Mouse (Mus musculus) forebrain, embryonic 16.5 days (tissue): ENCODE results near the gene Mcee. TPM values are rescaled to one million over a fixed set of nuclear protein-coding genes. Genes with fewer than 3 reads are reported as not detected.
A peak's percentile ranks its signal among the peaks of the same experiment; 100 is the strongest.

ENCODE experiments used
- ATAC-seq: fragments of 200-750 bp; cut with Nextera tagmentation; 2 replicates; pipeline ENCODE4 v1.8.0; 2017; ENCODE audit warnings: mild to moderate bottlenecking, moderate library complexity
- H3K27ac ChIP-seq: fragments of 300-500 bp; sonication (generic); 2 replicates; pipeline ENCODE4 v1.5.1; 2014; ENCODE audit warnings: low read length, control low read depth
- H3K27me3 ChIP-seq: fragments of 300-500 bp; sonication (generic); replicated peaks from 2 replicates; pipeline ENCODE4 v1.6.1; 2014; ENCODE audit warnings: low read length; ENCODE audit not compliant: control insufficient read depth, insufficient read depth
- H3K36me3 ChIP-seq: fragments of 300-500 bp; sonication (generic); 2 replicates; pipeline ENCODE4 v1.6.1; 2014; ENCODE audit not compliant: control insufficient read depth, insufficient read depth
- H3K4me1 ChIP-seq: fragments of 300-500 bp; sonication (generic); replicated peaks from 2 replicates; pipeline ENCODE4 v1.6.1; 2014; ENCODE audit warnings: low read length; ENCODE audit not compliant: control insufficient read depth, insufficient read depth
- H3K4me2 ChIP-seq: fragments of 300-500 bp; sonication (generic); 2 replicates; pipeline ENCODE4 v1.6.1; 2014; ENCODE audit warnings: mild to moderate bottlenecking, low read length, control low read depth
- H3K4me3 ChIP-seq: fragments of 300-500 bp; sonication (generic); replicated peaks from 2 replicates; pipeline ENCODE4 v1.5.1; 2014; ENCODE audit warnings: mild to moderate bottlenecking, low read length, control low read depth
- H3K9ac ChIP-seq: fragments of 300-500 bp; sonication (generic); replicated peaks from 2 replicates; pipeline ENCODE4 v1.6.1; 2014; ENCODE audit warnings: low read depth, low read length, control low read depth
- H3K9me3 ChIP-seq: fragments of 300-500 bp; sonication (generic); 2 replicates; pipeline ENCODE4 v1.6.1; 2016; ENCODE audit warnings: low read length; ENCODE audit not compliant: control insufficient read depth
- WGBS: fragments of 180-500 bp; shearing (Covaris S2); extraction: QIAGEN DNeasy Blood & Tissue Kit; methylation state at CpG from one replicate; pipeline ENCODE4 v1.1.7; 2014; 5-methylcytosine and 5-hydroxymethylcytosine counted together
- polyA plus RNA-seq: library from polyadenylated mRNA; unstranded; fragments of >200 nt; fragmentation: Nextera tagmentation; extraction: Ambion mirVana; gene quantifications from 2 replicates; pipeline ENCODE4 v1.2.1, GENCODE M21; 2015

Gene Mcee
- 30.5 and 31.6 TPM in 2 replicates for polyA plus RNA-seq

DNA sequence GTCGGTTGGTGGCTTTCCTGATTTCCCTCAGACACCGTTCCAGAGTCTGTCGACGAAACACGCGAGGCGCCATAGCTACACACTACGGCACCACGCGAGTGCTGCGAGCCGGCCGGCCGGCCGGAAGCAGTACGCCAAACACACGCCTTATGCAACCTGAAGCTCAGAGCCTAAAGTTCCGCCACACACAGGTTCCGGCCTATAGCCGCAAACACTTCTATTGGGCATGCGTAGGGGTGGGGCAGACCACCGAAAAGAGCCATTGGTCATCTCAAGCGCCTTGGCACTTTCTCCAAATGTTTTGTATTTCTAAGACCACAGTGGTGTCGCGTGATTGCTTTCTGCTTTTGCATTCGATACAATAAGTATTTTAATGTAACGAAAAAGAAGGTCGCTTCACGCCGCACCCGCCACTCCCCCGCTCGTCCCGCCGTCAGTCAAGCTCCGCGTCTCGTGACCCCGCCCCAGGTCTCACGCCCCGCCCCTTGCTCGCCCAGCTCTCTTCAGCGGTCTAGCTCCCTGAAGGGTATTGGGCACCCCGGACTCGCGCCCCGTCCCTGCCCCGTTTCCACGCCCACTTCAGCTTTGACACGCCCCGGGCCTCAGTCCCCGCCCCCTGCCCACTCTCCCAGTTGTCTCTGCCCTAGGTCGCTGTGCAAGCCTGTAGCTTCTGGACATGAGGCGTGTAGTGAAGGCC is at the start of gene Mcee, which contains the start of gene Mphosph10:
TSS of gene Mcee (plus strand) at position 486 of the 697 bp plus-strand sequence.
TSS of gene Mphosph10 (minus strand) at position 147 of the 697 bp plus-strand sequence.
- Histone ChIP-seq H3K9me3 (no peaks in the 10 kb centered on the region), H3K4me3 (peak within 1 kb of the TSS; percentile 78), H3K9ac (peak within 1 kb of the TSS; percentile 77), H3K27ac (peak within 1 kb of the TSS; percentile 76), H3K36me3 (peaks cover 6% of the 10 kb centered on the region; the same call in 1 of the 2 replicates), H3K4me2 (peak within 1 kb of the TSS; percentile 99), H3K4me1 (peaks cover 19% of the 10 kb centered on the region), H3K27me3 (no peaks in the 10 kb centered on the region)
- WGBS, result under 1% methylated on average over 54 of the region's 54 CpGs
- ATAC-seq, result peak; percentile 98

DNA sequence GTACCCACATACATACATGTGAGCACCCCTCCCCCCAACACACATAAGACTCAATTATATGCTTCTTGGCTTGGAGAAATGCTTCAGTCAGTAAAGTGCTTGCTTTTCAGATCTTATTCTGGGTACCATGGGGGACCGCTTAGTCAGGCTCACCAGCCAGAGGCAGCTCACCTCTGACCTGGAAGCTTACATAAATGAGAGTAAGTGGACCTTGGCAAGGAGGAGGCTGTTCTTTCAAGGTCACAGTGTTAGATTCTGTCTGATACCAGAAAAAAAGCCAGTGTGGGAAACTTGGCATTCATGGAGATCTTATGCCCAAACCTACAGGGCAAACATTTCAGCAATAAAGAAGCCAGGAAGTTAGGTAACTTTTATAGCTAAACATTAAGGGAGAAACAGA is 44.6 kb upstream of the Mcee start:
- ATAC-seq, result no peak
- Histone ChIP-seq H3K27ac (no peak overlapping the region), H3K4me3 (no peak overlapping the region), H3K36me3 (peaks cover 2% of the 10 kb centered on the region; the same call in 1 of the 2 replicates), H3K4me2 (no peak overlapping the region), H3K4me1 (peaks cover 13% of the 10 kb centered on the region), H3K27me3 (no peaks in the 10 kb centered on the region), H3K9me3 (no peaks in the 10 kb centered on the region), H3K9ac (no peak overlapping the region)
- WGBS, result 93% methylated on average over 1 of the region's 1 CpGs

DNA sequence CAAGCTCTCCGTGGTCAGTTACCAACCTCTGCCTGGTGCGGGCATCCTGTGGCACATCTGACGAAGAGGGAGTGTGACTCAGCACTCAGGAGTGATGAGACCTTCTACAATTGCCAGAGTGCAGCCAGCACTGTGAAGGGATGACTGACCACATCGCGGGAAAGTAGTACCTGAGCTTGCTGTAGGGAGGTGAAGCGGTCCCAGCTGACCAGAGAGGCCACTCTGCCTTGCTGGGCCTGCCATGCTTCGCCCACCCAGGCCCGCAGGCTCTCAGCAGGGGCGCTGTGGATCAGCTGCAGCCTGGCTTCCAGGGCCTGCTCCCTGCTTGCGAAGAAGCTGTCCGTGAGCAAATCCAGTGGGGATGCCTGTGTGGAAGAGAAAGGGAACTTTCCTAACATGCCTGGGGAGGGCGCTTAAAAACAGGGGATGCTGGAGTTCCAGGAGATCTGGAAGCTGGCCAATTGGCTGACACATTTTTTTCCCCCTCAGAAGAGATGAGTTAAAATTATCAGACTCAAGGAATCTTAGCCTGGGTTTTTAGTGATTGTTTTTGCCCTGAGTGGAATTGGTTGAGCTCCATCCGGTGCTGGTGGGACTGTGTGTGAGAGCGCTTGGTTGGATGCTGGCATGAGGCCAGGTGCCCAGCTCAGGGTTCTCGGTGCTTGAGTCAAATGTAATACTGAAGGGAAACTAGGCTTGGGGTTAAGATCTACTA is 43.1 kb upstream of the Mcee start:
- WGBS, result 73% methylated on average over 15 of the region's 15 CpGs
- Histone ChIP-seq H3K27ac (no peak overlapping the region; the same call in 1 of the 2 replicates), H3K9ac (no peak overlapping the region)

DNA sequence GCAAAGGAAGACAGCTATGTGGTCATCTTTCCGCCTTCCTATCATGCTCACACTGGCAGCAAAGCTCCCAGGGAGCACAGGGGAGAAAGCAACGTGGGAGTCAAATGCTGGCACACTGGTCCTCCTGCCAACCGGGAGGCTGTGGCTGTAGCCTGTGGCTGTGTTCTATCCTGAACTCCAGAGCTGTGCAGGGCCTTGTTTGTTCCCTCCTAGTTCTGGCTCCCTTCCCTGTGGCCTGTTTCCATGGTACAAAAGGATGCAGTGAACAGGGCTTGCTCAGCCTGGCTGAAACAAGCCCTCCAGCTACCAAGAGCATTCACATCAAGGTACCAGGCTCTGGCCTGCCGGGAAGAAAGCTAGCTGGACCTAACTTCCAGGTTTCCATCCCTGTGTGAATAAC is 41.3 kb upstream of the Mcee start:
- 0 out of 2 replicates have a peak, but pooled peaks cover 2% of the 10 kb centered on the region for H3K9me3 ChIP-seq
- WGBS, result 46% methylated on average over 4 of the region's 4 CpGs
- no peak overlapping the region for H3K4me3 ChIP-seq
- peak; percentile 92 for ATAC-seq
- 0 out of 2 replicates have a peak overlapping the region, but pooled peaks have one; percentile 20 for H3K9ac ChIP-seq
- H3K36me3 ChIP-seq, result no peaks in the 10 kb centered on the region; the same call in 1 of the 2 replicates
- H3K27me3 ChIP-seq, result no peaks in the 10 kb centered on the region
- peaks cover 18% of the 10 kb centered on the region for H3K4me1 ChIP-seq
- peak overlapping the region; percentile 53 for H3K27ac ChIP-seq
- H3K4me2 ChIP-seq, result no peak overlapping the region

More for the DNA sequence above, 43.1 kb upstream of the Mcee start:
- Histone ChIP-seq H3K27me3 (no peaks in the 10 kb centered on the region), H3K36me3 (peaks cover 2% of the 10 kb centered on the region; the same call in 1 of the 2 replicates), H3K4me2 (no peak overlapping the region), H3K4me1 (peaks cover 15% of the 10 kb centered on the region), H3K9me3 (no peaks in the 10 kb centered on the region), H3K4me3 (no peak overlapping the region)
- ATAC-seq, result peak; percentile 31; the same call in 1 of the 2 replicates

DNA sequence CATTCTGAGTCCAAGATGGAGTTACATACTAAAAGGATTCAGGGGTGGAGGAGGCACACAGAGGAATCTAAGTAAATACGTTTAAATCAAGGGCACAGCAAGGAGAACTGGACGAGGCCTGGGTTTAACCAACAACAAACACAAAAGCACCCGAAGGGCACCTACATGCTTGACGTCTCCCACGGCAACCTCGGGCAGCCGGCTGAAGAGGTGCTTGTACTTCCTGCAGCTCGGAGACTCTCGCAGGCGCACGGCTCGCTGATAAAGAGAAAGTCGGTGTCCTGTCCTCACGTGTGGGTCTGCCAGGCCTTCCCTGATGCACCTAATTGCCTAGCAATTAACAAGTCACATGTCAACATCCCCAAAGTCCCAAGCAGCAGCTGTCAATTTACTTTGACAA is 38.2 kb upstream of the Mcee start:
- Histone ChIP-seq H3K27me3 (no peaks in the 10 kb centered on the region), H3K9me3 (0 out of 2 replicates have a peak, but pooled peaks cover 2% of the 10 kb centered on the region), H3K4me1 (peaks cover 18% of the 10 kb centered on the region), H3K4me2 (no peak overlapping the region), H3K36me3 (peaks cover 3% of the 10 kb centered on the region; the same call in 1 of the 2 replicates), H3K4me3 (no peak overlapping the region), H3K27ac (no peak overlapping the region), H3K9ac (no peak overlapping the region)
- no peak for ATAC-seq
- WGBS, result 27% methylated on average over 14 of the region's 14 CpGs

DNA sequence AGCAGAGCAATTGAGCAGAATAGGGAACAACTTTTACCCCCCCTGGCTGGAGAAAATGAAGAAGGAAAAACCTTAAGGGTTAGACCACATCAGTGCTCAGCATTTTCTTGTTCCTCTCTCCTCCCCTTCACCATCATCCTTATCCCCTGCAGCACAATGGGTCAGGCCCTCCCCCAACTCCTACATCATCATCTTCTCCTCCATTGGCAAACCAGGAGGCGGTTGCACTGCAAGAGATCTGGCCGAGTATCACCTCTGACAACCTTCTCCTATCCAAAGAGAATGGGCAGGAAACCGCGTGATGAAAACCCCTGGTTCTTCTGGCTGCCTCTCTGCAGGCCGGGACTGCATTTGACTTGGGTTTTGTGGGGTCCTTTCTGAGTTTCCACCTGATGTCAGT is 35.7 kb upstream of the Mcee start:
- Histone ChIP-seq H3K9ac (no peak overlapping the region), H3K36me3 (peaks cover 5% of the 10 kb centered on the region; the same call in 1 of the 2 replicates), H3K27me3 (no peaks in the 10 kb centered on the region), H3K4me3 (no peak overlapping the region), H3K9me3 (0 out of 2 replicates have a peak, but pooled peaks cover 2% of the 10 kb centered on the region), H3K27ac (no peak overlapping the region), H3K4me1 (peaks cover 5% of the 10 kb centered on the region), H3K4me2 (no peak overlapping the region)
- 91% methylated on average over 5 of the region's 5 CpGs for WGBS
- ATAC-seq, result no peak

DNA sequence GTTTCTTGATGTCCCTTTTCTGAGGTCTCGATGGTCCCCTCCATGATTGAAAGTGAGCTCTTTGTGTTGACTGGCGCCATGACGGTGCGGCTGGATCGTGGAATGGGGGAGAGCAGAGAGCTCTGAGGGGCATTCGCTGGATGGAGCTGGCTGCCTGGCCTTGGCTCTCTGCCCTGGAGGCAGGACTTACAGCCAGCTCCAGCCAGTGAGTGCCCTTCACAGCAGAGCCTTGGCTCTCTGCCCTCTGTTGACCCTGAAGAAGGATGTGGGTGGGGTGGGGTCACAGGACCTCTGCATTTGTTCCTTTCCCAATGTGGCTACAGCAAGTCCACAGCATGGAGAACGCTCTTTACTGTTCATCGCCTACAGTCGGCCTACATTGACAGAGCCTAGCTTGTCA is 35.0 kb upstream of the Mcee start:
- Histone ChIP-seq H3K4me2 (no peak overlapping the region), H3K9me3 (0 out of 2 replicates have a peak, but pooled peaks cover 2% of the 10 kb centered on the region), H3K36me3 (peaks cover 7% of the 10 kb centered on the region), H3K27me3 (no peaks in the 10 kb centered on the region), H3K4me1 (peaks cover 5% of the 10 kb centered on the region), H3K9ac (no peak overlapping the region), H3K4me3 (no peak overlapping the region), H3K27ac (no peak overlapping the region)
- ATAC-seq, result no peak
- 79% methylated on average over 9 of the region's 9 CpGs for WGBS

DNA sequence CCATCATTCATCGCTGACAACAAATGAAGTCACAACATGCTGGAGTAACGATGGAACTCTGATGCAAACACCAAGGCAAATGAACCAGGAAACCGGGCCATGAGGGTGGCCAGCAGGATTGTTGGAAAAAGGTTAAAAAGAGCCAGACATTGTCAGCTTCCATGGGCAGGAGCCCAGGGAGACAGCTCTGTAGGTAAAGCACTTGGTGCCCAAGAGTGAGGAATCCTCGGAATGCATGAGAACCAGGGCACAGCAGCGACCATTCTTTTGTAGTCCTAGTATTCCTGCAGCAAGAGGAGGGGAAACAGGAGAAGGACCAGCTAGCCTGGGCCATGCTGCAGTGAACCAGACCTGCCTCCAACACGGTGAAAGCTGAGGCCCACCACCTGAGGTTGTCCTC is 33.7 kb upstream of the Mcee start:
- Histone ChIP-seq H3K9ac (no peak overlapping the region), H3K4me2 (no peak overlapping the region), H3K27me3 (no peaks in the 10 kb centered on the region), H3K27ac (no peak overlapping the region), H3K4me1 (peaks cover 5% of the 10 kb centered on the region), H3K36me3 (peaks cover 13% of the 10 kb centered on the region), H3K9me3 (0 out of 2 replicates have a peak, but pooled peaks cover 2% of the 10 kb centered on the region), H3K4me3 (no peak overlapping the region)
- WGBS, result 87% methylated on average over 6 of the region's 6 CpGs
- ATAC-seq, result no peak

DNA sequence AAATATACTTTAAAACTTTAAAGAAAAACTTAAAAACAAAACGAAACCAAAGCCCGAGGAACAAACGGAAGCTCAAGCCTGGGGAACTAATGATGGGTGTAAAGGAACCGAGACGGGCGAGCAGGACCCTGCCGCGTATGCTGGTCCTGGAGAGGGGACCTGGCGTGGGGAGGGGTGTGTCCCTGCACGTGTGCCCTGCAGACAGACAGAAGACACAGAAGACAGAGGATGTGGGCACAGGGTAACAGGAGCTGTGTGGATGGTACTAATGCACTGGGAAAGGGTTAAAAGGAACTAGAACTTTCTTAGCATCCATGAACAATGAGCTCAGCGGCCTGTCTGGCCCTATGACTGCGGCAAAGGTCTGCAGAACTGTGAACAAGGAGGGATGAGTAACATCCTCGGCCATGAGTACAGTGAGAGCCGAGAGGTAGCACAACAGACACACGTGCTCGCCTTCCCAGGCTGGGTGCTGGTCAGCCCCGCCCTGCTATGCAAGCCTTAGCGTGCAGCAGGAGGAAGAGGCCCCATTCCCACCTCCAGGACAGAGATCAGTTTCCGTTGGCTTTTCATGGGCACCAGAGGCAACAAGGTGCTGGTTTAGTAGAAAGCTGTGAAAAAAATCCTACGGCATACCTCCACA is 32.3 kb upstream of the Mcee start:
- ATAC-seq, result no peak
- Histone ChIP-seq H3K9ac (no peak overlapping the region), H3K9me3 (0 out of 2 replicates have a peak, but pooled peaks cover 2% of the 10 kb centered on the region), H3K27me3 (no peaks in the 10 kb centered on the region), H3K4me1 (no peaks in the 10 kb centered on the region), H3K36me3 (peaks cover 13% of the 10 kb centered on the region), H3K4me3 (no peak overlapping the region), H3K4me2 (no peak overlapping the region), H3K27ac (no peak overlapping the region)
- WGBS, result 89% methylated on average over 20 of the region's 20 CpGs
